Mouse (Mus musculus): ENCODE measurements around the gene Zfp90. TPM values are rescaled to one million over a fixed set of nuclear protein-coding genes. Genes with fewer than 3 reads are reported as not detected.
A peak's percentile ranks its signal among the peaks of the same experiment; 100 is the strongest.

Zfp90 gene
- 44.4 and 46.9 TPM in 2 replicates for polyA plus RNA-seq (2015; fragmentation: Nextera tagmentation; extraction: Ambion mirVana)

- no peaks in the 10 kb centered on the region; the same call in 1 of the 2 replicates for H3K27me3 ChIP-seq
- 0% methylated on average over 46 of the region's 46 CpGs for WGBS
- H3K4me3 ChIP-seq (replicated peaks), result peak within 1 kb of the TSS; percentile 84
- H3K4me1 ChIP-seq (replicated peaks), result peaks cover 19% of the 10 kb centered on the region
- peaks cover 18% of the 10 kb centered on the region; the same call in 1 of the 2 replicates for H3K9me3 ChIP-seq
- H3K36me3 ChIP-seq, result peaks cover 33% of the 10 kb centered on the region
- peak within 1 kb of the TSS; percentile 97 for H3K27ac ChIP-seq
- peak within 1 kb of the TSS; percentile 67 for H3K4me2 ChIP-seq (replicated peaks)
- H3K9ac ChIP-seq (replicated peaks), result peak within 1 kb of the TSS; percentile 93
- ATAC-seq, result peak; percentile 98
These were observed at the start of gene Zfp90 for GRCm38 (mm10) chr8:106415182-106415971. Gene Zfp90, plus strand, starts transcription at chr8:106415327.

GRCm38 (mm10) chr8:106368501-106368900, 46.6 kb upstream of the Zfp90 start:
- Histone ChIP-seq H3K9ac (replicated peaks) (no peak overlapping the region), H3K9me3 (no peaks in the 10 kb centered on the region), H3K4me1 (replicated peaks) (no peaks in the 10 kb centered on the region), H3K27me3 (no peaks in the 10 kb centered on the region), H3K36me3 (no peaks in the 10 kb centered on the region), H3K27ac (no peak overlapping the region), H3K4me3 (replicated peaks) (no peak overlapping the region), H3K4me2 (replicated peaks) (no peak overlapping the region)
- 66% methylated on average over 3 of the region's 3 CpGs for WGBS
- no peak for ATAC-seq

- Histone ChIP-seq H3K27me3 (no peaks in the 10 kb centered on the region), H3K4me2 (replicated peaks) (no peak overlapping the region), H3K9me3 (no peaks in the 10 kb centered on the region), H3K27ac (no peak overlapping the region), H3K4me1 (replicated peaks) (no peaks in the 10 kb centered on the region), H3K36me3 (no peaks in the 10 kb centered on the region), H3K9ac (replicated peaks) (no peak overlapping the region), H3K4me3 (replicated peaks) (no peak overlapping the region)
- no peak for ATAC-seq
- 88% methylated on average over 7 of the region's 7 CpGs for WGBS
These were observed 46.1 kb upstream of the Zfp90 start for GRCm38 (mm10) chr8:106369069-106369468.

- ATAC-seq, result no peak
These were observed 39.2 kb upstream of the Zfp90 start for GRCm38 (mm10) chr8:106375957-106376356.

GRCm38 (mm10) chr8:106376862-106377261, 38.3 kb upstream of the Zfp90 start:
- no peaks in the 10 kb centered on the region for H3K9me3 ChIP-seq
- H3K4me1 ChIP-seq (replicated peaks), result peaks cover 5% of the 10 kb centered on the region; the same call in 1 of the 2 replicates
- 29% methylated on average over 9 of the region's 9 CpGs for WGBS
- no peak overlapping the region for H3K4me2 ChIP-seq (replicated peaks)
- H3K9ac ChIP-seq (replicated peaks), result no peak overlapping the region
- ATAC-seq, result 0 out of 2 replicates have a peak, but pooled peaks have one; percentile 45
- no peak overlapping the region for H3K27ac ChIP-seq
- H3K27me3 ChIP-seq, result no peaks in the 10 kb centered on the region
- no peaks in the 10 kb centered on the region for H3K36me3 ChIP-seq
- H3K4me3 ChIP-seq (replicated peaks), result no peak overlapping the region

More at GRCm38 (mm10) chr8:106375957-106376356, 39.2 kb upstream of the Zfp90 start:
- Histone ChIP-seq H3K27me3 (no peaks in the 10 kb centered on the region), H3K4me1 (replicated peaks) (peaks cover 5% of the 10 kb centered on the region; the same call in 1 of the 2 replicates), H3K9ac (replicated peaks) (no peak overlapping the region), H3K27ac (no peak overlapping the region), H3K9me3 (no peaks in the 10 kb centered on the region), H3K4me2 (replicated peaks) (no peak overlapping the region), H3K36me3 (no peaks in the 10 kb centered on the region), H3K4me3 (replicated peaks) (no peak overlapping the region)
- WGBS, result 78% methylated on average over 7 of the region's 7 CpGs

GRCm38 (mm10) chr8:106378501-106379048, 36.6 kb upstream of the Zfp90 start:
- Histone ChIP-seq H3K27ac (no peak overlapping the region), H3K36me3 (no peaks in the 10 kb centered on the region), H3K4me2 (replicated peaks) (no peak overlapping the region), H3K9ac (replicated peaks) (no peak overlapping the region), H3K9me3 (no peaks in the 10 kb centered on the region), H3K4me3 (replicated peaks) (no peak overlapping the region), H3K27me3 (no peaks in the 10 kb centered on the region), H3K4me1 (replicated peaks) (peaks cover 5% of the 10 kb centered on the region; the same call in 1 of the 2 replicates)
- no peak for ATAC-seq
- WGBS, result 77% methylated on average over 7 of the region's 7 CpGs

GRCm38 (mm10) chr8:106379357-106379756, 35.8 kb upstream of the Zfp90 start:
- Histone ChIP-seq H3K4me2 (replicated peaks) (no peak overlapping the region), H3K4me1 (replicated peaks) (peaks cover 5% of the 10 kb centered on the region; the same call in 1 of the 2 replicates), H3K9ac (replicated peaks) (no peak overlapping the region), H3K27ac (no peak overlapping the region), H3K9me3 (no peaks in the 10 kb centered on the region), H3K27me3 (no peaks in the 10 kb centered on the region), H3K36me3 (no peaks in the 10 kb centered on the region), H3K4me3 (replicated peaks) (no peak overlapping the region)
- 96% methylated on average over 5 of the region's 5 CpGs for WGBS
- ATAC-seq, result no peak

GRCm38 (mm10) chr8:106381026-106381425, 34.1 kb upstream of the Zfp90 start:
- H3K36me3 ChIP-seq, result no peaks in the 10 kb centered on the region
- H3K9ac ChIP-seq (replicated peaks), result no peak overlapping the region
- H3K9me3 ChIP-seq, result no peaks in the 10 kb centered on the region
- peaks cover 5% of the 10 kb centered on the region; the same call in 1 of the 2 replicates for H3K4me1 ChIP-seq (replicated peaks)
- WGBS, result 89% methylated on average over 6 of the region's 6 CpGs
- no peak overlapping the region for H3K27ac ChIP-seq
- no peak for ATAC-seq
- no peak overlapping the region for H3K4me3 ChIP-seq (replicated peaks)
- H3K27me3 ChIP-seq, result no peaks in the 10 kb centered on the region
- H3K4me2 ChIP-seq (replicated peaks), result no peak overlapping the region

- no peak for ATAC-seq
These were observed 27.2 kb upstream of the Zfp90 start for GRCm38 (mm10) chr8:106387801-106388415.

GRCm38 (mm10) chr8:106394493-106394892, 20.6 kb upstream of the Zfp90 start:
- no peak for ATAC-seq
- Histone ChIP-seq H3K4me1 (replicated peaks) (no peaks in the 10 kb centered on the region), H3K9ac (replicated peaks) (no peak overlapping the region), H3K27ac (no peak overlapping the region), H3K4me3 (replicated peaks) (no peak overlapping the region), H3K4me2 (replicated peaks) (no peak overlapping the region), H3K27me3 (no peaks in the 10 kb centered on the region), H3K9me3 (no peaks in the 10 kb centered on the region), H3K36me3 (no peaks in the 10 kb centered on the region)
- 85% methylated on average over 4 of the region's 4 CpGs for WGBS

More at GRCm38 (mm10) chr8:106387801-106388415, 27.2 kb upstream of the Zfp90 start:
- Histone ChIP-seq H3K27me3 (no peaks in the 10 kb centered on the region), H3K9me3 (no peaks in the 10 kb centered on the region), H3K36me3 (no peaks in the 10 kb centered on the region), H3K27ac (no peak overlapping the region), H3K4me2 (replicated peaks) (no peak overlapping the region), H3K9ac (replicated peaks) (no peak overlapping the region), H3K4me1 (replicated peaks) (no peaks in the 10 kb centered on the region), H3K4me3 (replicated peaks) (no peak overlapping the region)
- WGBS, result 74% methylated on average over 9 of the region's 9 CpGs

GRCm38 (mm10) chr8:106399694-106400093, 15.4 kb upstream of the Zfp90 start:
- Histone ChIP-seq H3K4me1 (replicated peaks) (no peaks in the 10 kb centered on the region), H3K27me3 (no peaks in the 10 kb centered on the region), H3K9ac (replicated peaks) (no peak overlapping the region), H3K27ac (no peak overlapping the region), H3K4me3 (replicated peaks) (no peak overlapping the region), H3K9me3 (no peaks in the 10 kb centered on the region), H3K4me2 (replicated peaks) (no peak overlapping the region), H3K36me3 (no peaks in the 10 kb centered on the region)
- 67% methylated on average over 8 of the region's 8 CpGs for WGBS
- ATAC-seq, result no peak

- Histone ChIP-seq H3K4me2 (replicated peaks) (no peak overlapping the region), H3K9ac (replicated peaks) (no peak overlapping the region), H3K27me3 (no peaks in the 10 kb centered on the region), H3K36me3 (no peaks in the 10 kb centered on the region), H3K27ac (no peak overlapping the region), H3K4me3 (replicated peaks) (no peak overlapping the region), H3K4me1 (replicated peaks) (peaks cover 3% of the 10 kb centered on the region; the same call in 1 of the 2 replicates), H3K9me3 (no peaks in the 10 kb centered on the region)
- ATAC-seq, result no peak
- WGBS, result 51% methylated on average over 5 of the region's 5 CpGs
These were observed 14.9 kb upstream of the Zfp90 start for GRCm38 (mm10) chr8:106400181-106400580.
